Mouse (Mus musculus): ENCODE data around the gene Rnd2. TPM values are rescaled to one million over a fixed set of nuclear protein-coding genes. Genes with fewer than 3 reads are reported as not detected.
"Not testable (repeated sequence)": the region's sequence is repeated elsewhere in the genome, so short reads cannot be mapped to it uniquely, and the experiment has no call there.

Rnd2 gene
- total RNA-seq, 2 experiments from 2014 or later = 141 to 159 TPM

DNA sequence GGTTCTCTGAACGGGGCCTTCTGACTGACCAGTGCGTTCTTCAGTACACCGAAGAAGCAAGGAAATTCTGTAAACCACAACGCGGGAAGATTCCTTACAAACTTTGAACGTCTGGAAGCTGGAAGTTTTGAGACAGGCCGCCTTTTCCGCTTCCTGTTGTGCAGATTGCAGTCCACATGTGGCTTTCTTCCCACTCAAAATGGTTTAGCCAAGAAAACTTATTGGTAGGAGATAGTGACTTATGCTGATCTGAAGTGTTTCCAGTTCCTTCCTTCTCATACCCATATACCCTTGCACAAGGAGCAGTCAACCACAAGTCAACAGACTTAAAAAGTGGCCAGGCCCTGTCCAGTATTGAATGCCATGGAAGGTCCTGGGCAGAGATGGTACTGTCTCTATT lies 38.6 kb upstream of the Rnd2 start:
- TF ChIP-seq CTCF (IDR thresholded peaks at IDR 0.05) = no peak
- DNase-seq (ENCODE audit: extremely low spot score in 1 of 2, low spot score in 2 of 2) = no peak
- no peak overlapping the region for H3K27ac ChIP-seq
- H3K4me3 ChIP-seq = peak overlapping the region; percentile 75
- intact Hi-C loops (cut with DNase I) = loop anchor here (2.0 kb wide), 1 partner anchor 127 kb away; the partner anchor contains the start of gene Nbr1

- intact Hi-C loops (cut with DNase I) = no loop called here
- Histone ChIP-seq H3K4me3 (no peak overlapping the region), H3K27ac (no peak overlapping the region)
- no peak for DNase-seq (ENCODE audit: extremely low spot score in 1 of 2, low spot score in 2 of 2)
- no peak for TF ChIP-seq CTCF (IDR thresholded peaks at IDR 0.05)
Observed at GRCm38 (mm10) chr11:101431327-101431726, 33.5 kb upstream of the Rnd2 start.

- intact Hi-C loops (cut with DNase I) = no loop called here
- Histone ChIP-seq H3K27ac (no peak overlapping the region), H3K4me3 (no peak overlapping the region)
- DNase-seq (ENCODE audit: extremely low spot score in 1 of 2, low spot score in 2 of 2) = no peak
- TF ChIP-seq CTCF (IDR thresholded peaks at IDR 0.05) = no peak
Observed at GRCm38 (mm10) chr11:101433396-101433795, 31.4 kb upstream of the Rnd2 start.

- DNase-seq (ENCODE audit: extremely low spot score in 1 of 2, low spot score in 2 of 2) = no peak
- H3K4me3 ChIP-seq = no peak overlapping the region
- no peak overlapping the region for H3K27ac ChIP-seq
- intact Hi-C loops (cut with DNase I) = no loop called here
- TF ChIP-seq CTCF (IDR thresholded peaks at IDR 0.05) = no peak
Observed at GRCm38 (mm10) chr11:101435831-101436230, 29.0 kb upstream of the Rnd2 start.

- no peak overlapping the region for H3K4me3 ChIP-seq
- no peak for DNase-seq (ENCODE audit: extremely low spot score in 1 of 2, low spot score in 2 of 2)
- H3K27ac ChIP-seq = no peak overlapping the region
- intact Hi-C loops (cut with DNase I) = no loop called here
- TF ChIP-seq CTCF (IDR thresholded peaks at IDR 0.05) = no peak
Observed at GRCm38 (mm10) chr11:101436916-101437315, 27.9 kb upstream of the Rnd2 start.

- H3K4me3 ChIP-seq; H3K27ac ChIP-seq; intact Hi-C loops (cut with DNase I); DNase-seq (ENCODE audit: extremely low spot score in 1 of 2, low spot score in 2 of 2): not testable (repeated sequence)
Observed at GRCm38 (mm10) chr11:101438006-101438405, 26.8 kb upstream of the Rnd2 start.

DNA sequence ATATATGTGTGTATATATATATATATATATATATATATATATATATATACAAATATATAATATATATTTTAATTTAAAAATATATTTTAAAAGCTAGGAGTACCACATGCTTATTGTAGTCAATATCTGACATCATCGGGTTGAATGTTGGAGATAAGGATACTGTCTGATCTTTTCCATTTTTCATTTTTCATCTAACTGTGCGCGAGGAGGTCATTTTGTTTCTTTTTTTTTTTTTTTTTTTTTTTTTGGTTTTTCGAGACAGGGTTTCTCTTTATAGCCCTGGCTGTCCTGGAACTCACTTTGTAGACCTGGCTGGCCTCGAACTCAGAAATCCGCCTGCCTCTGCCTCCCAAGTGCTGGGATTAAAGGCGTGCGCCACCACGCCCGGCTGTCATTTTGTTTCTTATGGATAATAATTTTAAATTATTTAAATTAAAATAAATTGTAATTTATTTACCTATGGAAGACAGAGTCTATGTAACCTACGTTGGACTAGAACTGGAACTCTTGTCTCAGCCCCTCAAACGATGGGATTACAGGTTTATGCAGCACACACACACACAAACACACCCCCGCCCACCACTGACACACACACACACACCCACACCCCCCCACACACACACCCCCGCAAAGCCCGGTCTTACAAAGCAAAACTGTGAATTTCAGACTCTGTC lies 23.2 kb upstream of the Rnd2 start:
- intact Hi-C loops (cut with DNase I) = loop anchor here (1.0 to 2.0 kb wide), 2 partner anchors 17 to 111 kb away; partner anchors contain the start of genes Gm27029, Nbr1, Ptges3l and Rundc1
- not testable (repeated sequence) for H3K27ac ChIP-seq

DNA sequence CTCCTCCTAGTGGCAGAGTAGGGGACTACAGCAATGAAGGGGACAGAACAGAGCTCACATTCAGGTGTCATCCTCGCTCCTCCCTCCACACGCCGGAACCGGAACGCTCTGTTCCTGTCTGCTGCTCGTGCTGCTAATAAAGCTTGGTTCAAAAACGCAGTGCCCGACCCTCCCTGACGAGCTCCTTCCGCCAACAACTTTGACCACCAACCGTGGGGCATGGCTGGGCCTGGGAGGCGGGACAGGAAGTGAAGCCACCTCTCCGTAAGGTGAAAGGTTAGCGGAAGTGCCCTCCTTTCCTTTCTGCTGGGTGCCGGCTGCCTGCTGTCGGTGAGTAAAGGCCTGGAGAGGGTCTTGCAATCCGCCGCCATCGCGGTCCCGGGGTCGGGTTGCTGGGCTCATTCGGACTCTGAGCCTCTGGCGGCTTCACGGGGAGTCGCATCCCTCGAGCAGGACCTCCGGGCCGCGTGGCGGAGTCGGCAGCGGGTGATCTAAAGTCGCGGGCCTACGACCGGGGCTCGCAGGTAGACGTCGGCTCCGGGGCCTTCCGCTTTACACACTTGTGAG lies 22.6 kb upstream of the Rnd2 start, which contains the start of gene Rpl27:
TSS of gene Rpl27 (plus strand) at position 172 of the 567 bp plus-strand sequence.
- peak; percentile 58 for TF ChIP-seq CTCF (IDR thresholded peaks at IDR 0.05)
- DNase-seq (ENCODE audit: extremely low spot score in 1 of 2, low spot score in 2 of 2) = peak; percentile 93 to 96
- intact Hi-C loops (cut with DNase I) = loop anchor here (1.0 to 2.0 kb wide), 2 partner anchors 17 to 110 kb away; partner anchors contain the start of genes Gm27029, Nbr1, Ptges3l and Rundc1
- H3K4me3 ChIP-seq = peak within 1 kb of the TSS; percentile 95
- H3K27ac ChIP-seq = peak within 1 kb of the TSS; percentile 94

More for the DNA sequence above, 23.2 kb upstream of the Rnd2 start:
- not testable (repeated sequence) for DNase-seq (ENCODE audit: extremely low spot score in 1 of 2, low spot score in 2 of 2); H3K4me3 ChIP-seq

GRCm38 (mm10) chr11:101442760-101443159 lies 22.0 kb upstream of the Rnd2 start:
- intact Hi-C loops (cut with DNase I) = loop anchor here (1.0 to 2.0 kb wide), 2 partner anchors 18 to 110 kb away; partner anchors contain the start of genes Gm27029, Nbr1, Ptges3l and Rundc1
- H3K27ac ChIP-seq = peak overlapping the region; percentile 94
- no peak for TF ChIP-seq CTCF (IDR thresholded peaks at IDR 0.05)
- DNase-seq (ENCODE audit: extremely low spot score in 1 of 2, low spot score in 2 of 2) = no peak
- peak overlapping the region; percentile 95 for H3K4me3 ChIP-seq

DNA sequence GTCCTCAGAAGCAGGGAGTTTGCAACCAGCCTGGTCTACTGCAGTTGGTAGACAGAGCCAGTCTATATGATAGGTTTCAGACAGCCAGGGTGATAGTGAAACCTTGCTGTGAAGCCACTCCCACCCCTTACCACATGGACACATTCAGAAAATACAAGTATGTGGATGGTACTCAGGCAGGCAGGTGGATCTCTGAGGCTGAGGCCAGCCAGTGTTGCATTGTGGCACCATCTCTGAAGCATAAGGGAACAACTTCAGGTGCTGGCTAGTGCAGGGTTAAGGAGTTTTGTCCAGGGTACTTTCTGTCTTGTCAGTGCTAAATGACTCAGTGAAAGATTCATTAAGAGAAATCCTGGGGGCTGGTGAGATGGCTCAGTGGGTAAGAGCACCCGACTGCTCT lies 18.5 kb upstream of the Rnd2 start:
- no peak for DNase-seq (ENCODE audit: extremely low spot score in 1 of 2, low spot score in 2 of 2)
- TF ChIP-seq CTCF (IDR thresholded peaks at IDR 0.05) = no peak

DNA sequence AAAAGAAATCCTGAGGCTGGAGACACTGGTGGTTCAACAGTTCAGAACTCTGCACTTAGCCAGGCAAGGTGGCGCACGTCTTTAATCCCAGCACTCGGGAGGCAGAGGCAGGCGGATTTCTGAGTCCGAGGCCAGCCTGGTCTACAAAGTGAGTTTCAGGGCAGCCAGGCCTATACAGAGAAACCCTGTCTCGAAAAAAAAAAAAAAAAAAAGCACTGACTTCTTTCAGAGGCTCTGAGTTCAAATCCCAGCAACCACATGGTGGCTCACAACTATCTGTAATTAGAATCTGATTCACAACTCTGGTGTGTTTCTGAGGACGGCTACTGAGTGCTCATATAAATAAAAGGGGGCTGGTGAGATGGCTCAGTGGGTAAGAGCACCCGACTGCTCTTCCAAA lies 17.9 kb upstream of the Rnd2 start:
- H3K4me3 ChIP-seq; DNase-seq (ENCODE audit: extremely low spot score in 1 of 2, low spot score in 2 of 2); intact Hi-C loops (cut with DNase I); H3K27ac ChIP-seq: not testable (repeated sequence)

More for the DNA sequence above, 18.5 kb upstream of the Rnd2 start:
- no peak overlapping the region for H3K4me3 ChIP-seq
- no peak overlapping the region for H3K27ac ChIP-seq
- intact Hi-C loops (cut with DNase I) = no loop called here

- no peak for DNase-seq (ENCODE audit: extremely low spot score in 1 of 2, low spot score in 2 of 2)
- intact Hi-C loops (cut with DNase I) = loop anchor here (2.0 kb wide), 1 partner anchor 17 kb away; the partner anchor contains the start of gene Rnd2
Observed at GRCm38 (mm10) chr11:101447786-101448185, 17.0 kb upstream of the Rnd2 start.

More at GRCm38 (mm10) chr11:101447786-101448185, 17.0 kb upstream of the Rnd2 start:
- TF ChIP-seq CTCF (IDR thresholded peaks at IDR 0.05) = no peak
- no peak overlapping the region for H3K27ac ChIP-seq
- no peak overlapping the region for H3K4me3 ChIP-seq

Data from left cerebral cortex, adult 2 months (tissue).